Mouse (Mus musculus) embryo, embryonic 11.5 days (tissue): Measurements from ENCODE around the gene Eras.
"Not testable (repeated sequence)": the region's sequence is repeated elsewhere in the genome, so short reads cannot be mapped to it uniquely, and the experiment has no call there.

ENCODE experiments used
- DNase-seq: peaks from one replicate; pipeline ENCODE4 v3.0.0-alpha.2; 2012; ENCODE audit warnings: low read depth, low spot score

The Eras gene

GRCm38 (mm10) chrX:7910473-7910872, 17.9 kb downstream of the Eras start:
- DNase-seq: no peak

GRCm38 (mm10) chrX:7909242-7909641, 19.2 kb downstream of the Eras start, which contains the start of gene Gm10490:
TSS of gene Gm10490 (plus strand) at chrX:7909542.
- not testable (repeated sequence) for DNase-seq

- DNase-seq: no peak
Measured at GRCm38 (mm10) chrX:7907735-7908134, 20.7 kb downstream of the Eras start, which contains the start of gene Gm10491. TSS of gene Gm10491 (minus strand) at chrX:7907835.

GRCm38 (mm10) chrX:7904441-7904840, 24.0 kb downstream of the Eras start:
- DNase-seq: no peak

GRCm38 (mm10) chrX:7898880-7899874, 29.2 kb downstream of the Eras start, which contains the start of the genes Pqbp1 and Timm17b:
TSS of gene Pqbp1 (minus strand) at chrX:7899269.
TSS of gene Timm17b (plus strand) at chrX:7899357.
- DNase-seq: peak; percentile 78

GRCm38 (mm10) chrX:7898211-7898610, 30.2 kb downstream of the Eras start:
- no peak for DNase-seq

- peak; percentile 57 for DNase-seq
Measured at GRCm38 (mm10) chrX:7883841-7884567, 44.4 kb downstream of the Eras start, which contains the start of gene Slc35a2. TSS of gene Slc35a2 (plus strand) at chrX:7884028.

- peak; percentile 59 for DNase-seq
Measured at GRCm38 (mm10) chrX:7879819-7880218, 48.6 kb downstream of the Eras start.

GRCm38 (mm10) chrX:7878495-7878894, 49.9 kb downstream of the Eras start:
- DNase-seq: no peak

- DNase-seq: peak; percentile 55
Measured at GRCm38 (mm10) chrX:7878007-7878419, 50.4 kb downstream of the Eras start, which contains the start of gene Pim2. TSS of gene Pim2 (plus strand) at chrX:7878262.
